Mouse (Mus musculus) ovary, postnatal 14 days (tissue): ENCODE measurements around the gene Gtpbp1.
A peak's percentile ranks its signal among the peaks of the same experiment; 100 is the strongest.

Experiments used
- DNase-seq: peaks from one replicate; pipeline ENCODE4 v3.0.0; 2022; ENCODE audit warnings: low spot score

Gene Gtpbp1

GRCm38 (mm10) chr15:79723439-79723838 lies 32.8 kb downstream of the Gtpbp1 start:
- no peak for DNase-seq

GRCm38 (mm10) chr15:79725190-79725789 lies 34.6 kb downstream of the Gtpbp1 start:
- DNase-seq: no peak

- no peak for DNase-seq
Observed at GRCm38 (mm10) chr15:79727840-79728239, 37.2 kb downstream of the Gtpbp1 start.

GRCm38 (mm10) chr15:79728311-79728710 lies 37.7 kb downstream of the Gtpbp1 start:
- no peak for DNase-seq

GRCm38 (mm10) chr15:79728731-79729388 lies 38.2 kb downstream of the Gtpbp1 start:
- DNase-seq: no peak

- no peak for DNase-seq
Observed at GRCm38 (mm10) chr15:79731554-79731953, 40.9 kb downstream of the Gtpbp1 start.

GRCm38 (mm10) chr15:79733192-79733591 lies 42.5 kb downstream of the Gtpbp1 start:
- no peak for DNase-seq

GRCm38 (mm10) chr15:79733640-79734039 lies 43.0 kb downstream of the Gtpbp1 start:
- DNase-seq: no peak

- no peak for DNase-seq
Observed at GRCm38 (mm10) chr15:79734311-79734710, 43.7 kb downstream of the Gtpbp1 start.

GRCm38 (mm10) chr15:79740739-79741138 lies 50.1 kb downstream of the Gtpbp1 start:
- no peak for DNase-seq

- no peak for DNase-seq
Observed at GRCm38 (mm10) chr15:79741173-79741858, 50.7 kb downstream of the Gtpbp1 start.

GRCm38 (mm10) chr15:79741921-79742705 lies 51.5 kb downstream of the Gtpbp1 start, which contains the start of gene Sun2:
Gene Sun2 (minus strand): TSS chr15:79742536.
- DNase-seq: peak; percentile 81

GRCm38 (mm10) chr15:79742706-79743023 lies 52.0 kb downstream of the Gtpbp1 start:
- DNase-seq: no peak

- no peak for DNase-seq
Observed at GRCm38 (mm10) chr15:79744001-79744400, 53.4 kb downstream of the Gtpbp1 start.

- DNase-seq: no peak
Observed at GRCm38 (mm10) chr15:79744742-79745141, 54.1 kb downstream of the Gtpbp1 start.

- no peak for DNase-seq
Observed at GRCm38 (mm10) chr15:79745312-79745711, 54.7 kb downstream of the Gtpbp1 start.

GRCm38 (mm10) chr15:79745883-79746282 lies 55.2 kb downstream of the Gtpbp1 start:
- DNase-seq: no peak

GRCm38 (mm10) chr15:79747998-79748397 lies 57.4 kb downstream of the Gtpbp1 start:
- no peak for DNase-seq

GRCm38 (mm10) chr15:79749162-79749561 lies 58.5 kb downstream of the Gtpbp1 start:
- DNase-seq: no peak

- DNase-seq: no peak
Observed at GRCm38 (mm10) chr15:79750266-79750665, 59.6 kb downstream of the Gtpbp1 start.

- DNase-seq: no peak
Observed at GRCm38 (mm10) chr15:79751772-79752171, 61.1 kb downstream of the Gtpbp1 start.

GRCm38 (mm10) chr15:79752742-79753419 lies 62.2 kb downstream of the Gtpbp1 start:
- peak; percentile 77 for DNase-seq
